Mouse (Mus musculus) adipocyte (in vitro differentiated cells): Measurements from ENCODE around the gene Rhbdd3.
A peak's percentile ranks its signal among the peaks of the same experiment; 100 is the strongest.

Source experiments
- DNase-seq: peaks from one replicate; pipeline ENCODE4 v3.0.0-alpha.2; 2016; ENCODE audit warnings: low spot score

The Rhbdd3 gene

GRCm38 (mm10) chr11:5098736-5099542 is at the start of gene Rhbdd3, which contains the start of gene Ewsr1:
TSS of gene Rhbdd3 (plus strand) at chr11:5098926.
TSS of gene Ewsr1 (minus strand) at chr11:5099266.
- peak; percentile 97 for DNase-seq

GRCm38 (mm10) chr11:5051629-5052028 is 47.1 kb upstream of the Rhbdd3 start:
- DNase-seq = no peak

GRCm38 (mm10) chr11:5052200-5052854 is 46.4 kb upstream of the Rhbdd3 start:
- DNase-seq = no peak

GRCm38 (mm10) chr11:5054151-5054550 is 44.6 kb upstream of the Rhbdd3 start:
- DNase-seq = no peak

GRCm38 (mm10) chr11:5054874-5055273 is 43.9 kb upstream of the Rhbdd3 start:
- no peak for DNase-seq

GRCm38 (mm10) chr11:5055945-5056938 is 42.5 kb upstream of the Rhbdd3 start:
- DNase-seq = no peak

- DNase-seq = no peak
These were observed 41.7 kb upstream of the Rhbdd3 start for GRCm38 (mm10) chr11:5057064-5057463.

- DNase-seq = no peak
These were observed 41.2 kb upstream of the Rhbdd3 start for GRCm38 (mm10) chr11:5057541-5057855.

GRCm38 (mm10) chr11:5057856-5058641 is 40.7 kb upstream of the Rhbdd3 start, which contains the start of gene Rasl10a:
TSS of gene Rasl10a (plus strand) at chr11:5058128.
- DNase-seq = no peak

- DNase-seq = no peak
These were observed 39.9 kb upstream of the Rhbdd3 start for GRCm38 (mm10) chr11:5058783-5059182.

GRCm38 (mm10) chr11:5059230-5059629 is 39.5 kb upstream of the Rhbdd3 start:
- no peak for DNase-seq

GRCm38 (mm10) chr11:5059704-5060156 is 39.0 kb upstream of the Rhbdd3 start:
- no peak for DNase-seq

- no peak for DNase-seq
These were observed 37.8 kb upstream of the Rhbdd3 start for GRCm38 (mm10) chr11:5060756-5061412.

- no peak for DNase-seq
These were observed 37.1 kb upstream of the Rhbdd3 start for GRCm38 (mm10) chr11:5061413-5062139.

GRCm38 (mm10) chr11:5062326-5062725 is 36.4 kb upstream of the Rhbdd3 start:
- DNase-seq = no peak

GRCm38 (mm10) chr11:5062860-5063505 is 35.7 kb upstream of the Rhbdd3 start:
- no peak for DNase-seq

- DNase-seq = no peak
These were observed 35.0 kb upstream of the Rhbdd3 start for GRCm38 (mm10) chr11:5063561-5064281.

- DNase-seq = peak; percentile 46
These were observed 34.3 kb upstream of the Rhbdd3 start for GRCm38 (mm10) chr11:5064282-5065055.
